Mouse (Mus musculus) gastrocnemius, adult 2 months (tissue): ENCODE measurements at regions not wholly inside any gene's neighbourhood (a gene's known extent, or its start where the extent isn't known, plus 50 kb on each side); places are given as distances from the start of the nearest gene placed in this dataset.

Source experiments
- DNase-seq: peaks from one replicate; pipeline ENCODE4 v3.0.0; 2022
- H3K27ac ChIP-seq: fragments of 200-600 bp; 2 replicates; pipeline ENCODE4 v1.8.1; 2022; ENCODE audit warnings: mild to moderate bottlenecking
- H3K4me3 ChIP-seq: fragments of 200-600 bp; 2 replicates; pipeline ENCODE4 v1.8.1; 2022; ENCODE audit warnings: mild to moderate bottlenecking, moderate library complexity
- CTCF ChIP-seq: fragments of 200-600 bp; IDR thresholded peaks from 2 replicates; pipeline ENCODE4 v1.8.1; 2022; ENCODE audit warnings: antibody characterized with exemption, mild to moderate bottlenecking, moderate library complexity
- intact Hi-C: fragments of 180-260 bp; cut with DNase I; formaldehyde crosslinking; loops from one replicate; pipeline ENCODE4 v1.15.1; 2025

DNA sequence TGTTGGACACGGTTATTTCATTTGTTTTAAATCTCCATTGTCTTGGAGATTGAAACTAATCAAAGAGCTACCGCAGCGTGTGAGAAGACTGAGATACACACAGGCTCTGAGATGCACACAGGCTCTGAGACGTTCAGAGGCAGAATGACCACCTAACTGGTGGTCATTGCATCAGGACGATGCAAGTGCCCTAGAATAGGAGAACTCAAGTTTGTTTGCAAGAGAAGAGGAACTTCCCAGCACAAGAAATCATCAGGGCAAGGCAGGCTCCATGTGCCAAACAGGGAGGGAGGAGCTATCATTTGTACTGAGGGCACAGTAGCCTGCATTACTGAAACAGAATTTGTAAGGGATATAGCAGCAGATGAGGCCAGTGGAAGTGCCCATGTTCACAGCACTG is 190.7 kb upstream of the Lpp start:
- TF ChIP-seq CTCF = no peak
- Histone ChIP-seq H3K27ac (no peak overlapping the region), H3K4me3 (no peak overlapping the region)
- no peak for DNase-seq
- intact Hi-C loops = no loop called here

DNA sequence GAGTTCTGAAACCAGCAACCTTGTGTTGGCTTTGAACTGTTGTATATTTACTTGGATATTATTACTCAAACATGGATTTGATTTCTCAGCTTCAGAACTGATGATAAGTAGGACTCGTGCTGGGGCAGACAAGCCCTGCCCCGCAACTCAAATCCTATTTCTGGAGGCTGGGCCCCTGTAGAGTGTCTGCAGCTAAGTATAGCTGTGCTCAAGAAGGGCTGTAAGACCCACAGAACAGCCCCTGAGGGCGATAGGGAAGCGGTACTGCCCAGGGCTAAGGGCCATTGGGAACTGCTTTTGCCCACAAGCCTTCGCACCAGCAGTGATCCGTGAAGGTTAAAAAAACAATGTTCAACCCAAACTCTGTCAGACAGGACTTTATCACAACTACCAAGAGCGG is 191.9 kb upstream of the Lpp start:
- TF ChIP-seq CTCF = no peak
- intact Hi-C loops = no loop called here
- Histone ChIP-seq H3K27ac (peak overlapping the region; percentile 46; the same call in 1 of the 2 replicates), H3K4me3 (no peak overlapping the region)
- DNase-seq = no peak

DNA sequence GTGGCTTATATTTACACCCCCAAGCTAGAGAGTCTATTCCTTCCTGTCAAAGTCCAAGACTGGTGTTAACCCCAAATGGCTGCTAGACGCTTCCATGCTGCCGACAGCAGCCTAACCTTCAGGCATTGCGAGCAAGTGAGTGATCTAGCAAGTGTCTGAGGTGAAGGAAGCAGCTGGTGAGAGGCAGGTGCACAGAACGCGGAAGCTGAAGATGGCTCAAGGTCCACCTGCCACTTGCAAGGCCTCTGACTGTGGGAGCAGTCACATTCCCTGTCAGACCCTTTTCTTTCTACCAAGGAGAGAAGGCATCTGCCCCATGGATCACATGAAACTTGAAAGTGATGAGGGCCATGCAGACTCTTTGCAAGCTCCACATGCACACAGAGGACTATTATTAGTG is 193.1 kb upstream of the Lpp start:
- no peak for DNase-seq
- no peak overlapping the region for H3K27ac ChIP-seq
- intact Hi-C loops = no loop called here
- no peak for TF ChIP-seq CTCF
- H3K4me3 ChIP-seq = no peak overlapping the region

DNA sequence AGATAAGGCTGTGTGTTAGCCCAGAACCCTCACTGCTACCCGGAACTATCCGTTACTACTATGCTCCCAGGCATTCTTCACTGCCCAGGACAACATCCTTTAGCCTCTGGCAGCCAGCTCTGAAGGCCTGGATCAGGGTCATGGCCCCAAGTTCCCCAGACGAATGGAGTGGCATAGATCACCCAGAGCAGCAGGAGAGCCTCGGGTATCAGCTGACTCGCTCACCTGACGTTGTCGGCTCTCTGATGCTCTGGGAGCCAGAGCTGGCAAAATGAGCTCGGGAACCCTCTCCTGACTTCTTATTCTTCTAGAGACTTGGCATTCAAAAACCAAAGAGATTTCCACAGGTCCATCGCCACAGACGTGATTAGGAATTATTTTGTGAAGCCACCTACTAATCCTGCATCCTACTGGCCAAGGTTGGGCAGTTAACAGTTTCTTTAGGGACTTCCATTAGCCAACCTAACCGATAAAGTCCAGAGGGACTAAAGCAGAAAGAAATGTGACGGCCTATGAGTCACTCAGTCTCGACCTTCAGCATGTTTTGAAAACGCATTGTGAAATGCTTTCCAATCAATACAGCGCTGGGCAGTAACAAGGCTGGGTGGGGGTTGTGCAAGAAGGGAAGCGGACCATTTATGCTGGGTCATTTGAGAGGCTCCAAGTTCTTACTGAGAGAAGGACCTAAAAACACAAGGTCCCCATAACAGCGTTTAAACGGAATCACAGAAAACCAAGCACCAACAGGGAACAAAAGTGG is 193.7 kb upstream of the Lpp start:
- no peak for TF ChIP-seq CTCF
- no peak for DNase-seq
- Histone ChIP-seq H3K4me3 (no peak overlapping the region), H3K27ac (peak overlapping the region; percentile 35)
- intact Hi-C loops = loop anchor here (10.0 kb wide), 1 partner anchor 865 kb away; no protein-coding TSS in a partner anchor

DNA sequence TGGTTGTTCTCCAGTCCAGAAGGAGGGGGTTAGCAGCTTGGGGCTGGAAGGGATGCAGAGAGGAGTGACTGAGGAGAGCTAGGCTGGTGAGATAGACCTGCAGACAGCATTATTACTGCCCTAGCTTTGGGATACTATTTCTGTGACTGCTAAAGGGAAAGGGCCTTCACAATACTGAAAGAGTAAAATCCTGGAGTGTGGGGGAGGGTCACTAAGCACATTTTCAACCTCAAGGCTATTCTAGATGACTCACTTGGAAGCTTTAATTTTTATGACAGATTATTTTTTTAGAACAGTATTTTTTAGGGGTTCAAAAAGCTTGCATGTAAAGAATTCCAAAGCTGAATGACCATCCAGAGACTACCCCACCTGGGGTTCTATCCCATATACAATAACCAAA is 195.0 kb upstream of the Lpp start:
- Histone ChIP-seq H3K27ac (peak overlapping the region; percentile 35), H3K4me3 (no peak overlapping the region)
- no peak for DNase-seq
- intact Hi-C loops = loop anchor here (10.0 kb wide), 1 partner anchor 867 kb away; no protein-coding TSS in a partner anchor
- TF ChIP-seq CTCF = no peak

DNA sequence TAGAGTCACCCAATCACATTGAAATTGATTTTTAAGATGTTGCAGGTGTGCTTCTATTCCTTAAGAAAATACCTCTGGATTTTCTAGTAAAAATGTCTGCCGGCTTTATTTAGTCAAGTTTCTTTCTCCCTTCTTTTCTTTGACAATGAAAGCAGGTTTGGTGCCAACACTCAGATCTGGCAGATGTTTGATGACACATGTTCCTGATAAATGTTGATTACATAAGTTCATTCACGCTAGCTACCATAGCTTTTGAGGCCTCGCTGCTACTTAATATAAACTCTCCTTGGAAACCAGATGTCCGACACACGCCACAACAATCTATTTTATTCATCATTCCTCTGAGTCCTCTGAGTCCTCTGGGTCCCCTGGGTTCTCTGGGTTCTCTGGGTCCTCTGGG is 195.7 kb upstream of the Lpp start:
- peak overlapping the region; percentile 35 for H3K27ac ChIP-seq
- no peak for TF ChIP-seq CTCF
- no peak overlapping the region for H3K4me3 ChIP-seq
- no peak for DNase-seq
- intact Hi-C loops = loop anchor here (10.0 kb wide), 1 partner anchor 867 kb away; no protein-coding TSS in a partner anchor

DNA sequence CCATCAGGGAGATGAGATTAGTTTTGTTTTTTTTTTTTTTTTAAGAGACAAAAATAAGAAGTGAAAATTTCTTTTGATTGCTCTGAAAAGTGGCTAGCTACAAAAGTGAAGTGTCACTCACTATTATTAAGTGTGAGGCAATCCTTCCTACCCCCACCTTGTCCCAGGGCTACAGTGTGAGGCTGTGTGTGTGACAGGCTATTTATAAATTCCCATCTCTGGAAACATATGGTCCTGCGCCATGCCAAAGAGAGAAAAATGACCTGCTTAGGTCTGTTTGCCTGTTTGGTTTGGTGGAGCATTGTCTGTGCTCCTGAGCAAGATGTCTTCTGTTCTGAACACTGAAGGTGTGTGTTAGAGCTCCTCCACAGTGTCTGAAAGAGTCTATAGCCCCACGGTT is 199.4 kb upstream of the Lpp start:
- TF ChIP-seq CTCF = no peak
- H3K4me3 ChIP-seq = peak overlapping the region; percentile 47
- intact Hi-C loops = loop anchor here (2.0 to 10.0 kb wide), 4 partner anchors 37 to 871 kb away; no protein-coding TSS in a partner anchor
- DNase-seq = peak; percentile 43
- peak overlapping the region; percentile 94 for H3K27ac ChIP-seq

DNA sequence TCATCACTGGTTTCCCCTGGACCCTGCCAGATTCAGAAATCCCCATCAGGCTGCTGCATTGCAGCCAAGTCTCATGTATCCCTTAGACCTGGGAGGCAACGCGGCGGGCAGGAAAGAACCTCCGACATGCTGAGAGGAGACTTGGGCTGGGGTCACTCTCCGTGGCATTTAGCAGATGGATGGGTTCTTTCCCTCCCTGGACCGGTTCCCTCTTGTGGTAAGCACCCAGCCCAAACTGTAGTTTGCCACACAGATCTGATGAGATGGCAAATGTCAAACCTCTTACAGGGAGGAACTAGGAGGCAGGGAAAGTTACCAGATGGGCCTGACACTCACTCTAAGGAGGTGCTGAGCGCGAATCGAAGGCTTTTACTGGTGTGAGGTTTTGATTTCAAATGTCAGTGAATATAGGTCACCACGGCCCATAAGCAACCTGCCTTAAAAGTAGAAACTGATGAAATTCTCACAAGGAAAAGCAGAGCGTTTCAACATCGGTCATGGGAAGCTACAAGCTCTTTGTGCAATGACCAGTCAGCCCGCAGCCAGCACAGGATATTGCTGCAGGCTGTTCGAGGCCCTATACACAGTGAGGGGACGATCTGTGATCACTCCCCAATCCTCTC is 199.9 kb upstream of the Lpp start:
- H3K4me3 ChIP-seq = peak overlapping the region; percentile 47
- H3K27ac ChIP-seq = peak overlapping the region; percentile 94
- peak; percentile 20; the same call in 1 of the 2 replicates for TF ChIP-seq CTCF
- intact Hi-C loops = loop anchor here (5.0 to 10.0 kb wide), 3 partner anchors 36 to 871 kb away; no protein-coding TSS in a partner anchor
- peak; percentile 78 for DNase-seq

DNA sequence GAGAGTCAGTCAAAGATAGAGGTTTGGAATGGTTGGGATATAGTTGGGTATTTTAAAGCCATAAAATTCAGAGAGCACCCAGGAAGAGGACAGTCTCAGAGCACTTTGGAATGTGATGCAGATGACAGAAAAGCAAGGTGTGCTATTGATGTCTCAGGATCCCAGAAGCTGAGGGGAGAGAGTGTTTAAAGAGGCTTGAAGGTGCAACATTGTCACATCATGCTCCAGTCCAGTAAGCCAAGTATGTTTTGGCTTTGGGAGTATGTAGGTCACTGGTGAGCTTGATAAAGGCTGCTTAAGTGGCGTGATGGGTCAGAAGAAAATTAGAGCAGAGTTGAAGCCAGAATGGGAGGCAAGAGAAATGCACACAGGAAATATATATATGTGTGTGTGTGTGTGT is 201.3 kb upstream of the Lpp start:
- intact Hi-C loops = loop anchor here (5.0 to 10.0 kb wide), 3 partner anchors 35 to 873 kb away; no protein-coding TSS in a partner anchor
- no peak for DNase-seq
- TF ChIP-seq CTCF = no peak
- no peak overlapping the region for H3K4me3 ChIP-seq
- peak overlapping the region; percentile 80 for H3K27ac ChIP-seq

DNA sequence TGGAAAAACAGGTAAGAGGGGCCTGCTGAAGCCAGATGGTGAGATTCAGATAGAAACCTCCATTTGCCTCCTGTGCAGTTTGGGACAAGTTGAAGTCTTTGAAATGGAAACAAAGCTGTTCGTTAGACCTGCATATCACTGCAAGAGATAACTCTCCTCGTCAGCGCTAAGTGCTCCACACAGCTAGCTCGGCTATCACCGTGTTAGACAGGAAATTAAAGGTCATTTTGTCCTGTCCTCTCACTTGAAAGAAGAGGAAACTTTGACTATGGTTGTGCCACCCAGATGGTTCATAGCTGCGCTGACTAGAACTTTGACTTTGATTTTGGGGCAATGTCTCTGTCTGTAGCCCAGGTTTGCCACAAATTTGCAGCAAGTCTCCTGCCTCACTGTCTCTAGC is 198.5 kb upstream of the Bcl6 start:
- Histone ChIP-seq H3K27ac (peak overlapping the region; percentile 20; the same call in 1 of the 2 replicates), H3K4me3 (no peak overlapping the region)
- DNase-seq = no peak
- TF ChIP-seq CTCF = no peak
- intact Hi-C loops = loop anchor here (5.0 kb wide), 1 partner anchor 110 kb away; no protein-coding TSS in a partner anchor

DNA sequence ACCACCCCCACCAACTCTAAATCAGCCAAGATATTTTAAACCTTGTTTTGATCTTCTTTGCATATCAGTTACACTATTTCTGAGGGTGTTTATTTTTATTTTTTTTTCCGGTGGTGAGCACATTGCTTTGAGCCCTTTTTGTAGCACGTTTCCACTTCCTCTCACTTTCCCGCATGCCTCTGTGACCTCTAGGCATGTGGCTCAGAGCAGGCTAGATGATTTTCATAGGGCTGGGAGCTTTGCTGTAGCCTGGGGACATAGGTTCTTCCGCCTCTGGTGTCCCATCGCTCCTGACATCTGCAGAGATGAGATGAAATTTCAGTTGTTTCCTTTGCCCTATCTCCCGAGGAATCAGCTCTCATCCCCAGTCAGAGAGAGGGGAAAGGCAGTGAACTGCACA is 197.3 kb upstream of the Bcl6 start:
- H3K4me3 ChIP-seq = no peak overlapping the region
- TF ChIP-seq CTCF = no peak
- intact Hi-C loops = loop anchor here (5.0 kb wide), 1 partner anchor 109 kb away; no protein-coding TSS in a partner anchor
- peak overlapping the region; percentile 82 for H3K27ac ChIP-seq
- no peak for DNase-seq

DNA sequence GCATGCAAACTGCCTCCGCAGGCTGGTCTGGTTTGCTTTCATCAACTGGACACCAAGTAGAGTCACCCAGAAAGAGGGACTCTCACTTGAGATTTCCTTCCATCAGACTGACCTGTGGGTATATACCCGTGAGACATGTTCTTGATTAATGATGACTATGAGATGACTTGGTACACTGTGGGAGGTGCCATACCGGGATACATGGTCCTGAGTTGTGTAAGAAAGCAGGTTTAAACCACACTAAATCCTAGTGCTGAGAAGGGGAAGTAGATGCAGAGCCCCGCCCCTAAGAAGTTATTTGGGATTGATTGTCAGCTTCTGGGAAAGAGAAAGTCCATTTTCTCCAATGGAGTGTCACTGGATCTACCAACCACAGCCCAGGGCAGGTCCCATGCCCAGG is 196.2 kb upstream of the Bcl6 start:
- Histone ChIP-seq H3K4me3 (no peak overlapping the region), H3K27ac (peak overlapping the region; percentile 59)
- DNase-seq = no peak
- no peak for TF ChIP-seq CTCF
- intact Hi-C loops = loop anchor here (5.0 kb wide), 1 partner anchor 108 kb away; no protein-coding TSS in a partner anchor

DNA sequence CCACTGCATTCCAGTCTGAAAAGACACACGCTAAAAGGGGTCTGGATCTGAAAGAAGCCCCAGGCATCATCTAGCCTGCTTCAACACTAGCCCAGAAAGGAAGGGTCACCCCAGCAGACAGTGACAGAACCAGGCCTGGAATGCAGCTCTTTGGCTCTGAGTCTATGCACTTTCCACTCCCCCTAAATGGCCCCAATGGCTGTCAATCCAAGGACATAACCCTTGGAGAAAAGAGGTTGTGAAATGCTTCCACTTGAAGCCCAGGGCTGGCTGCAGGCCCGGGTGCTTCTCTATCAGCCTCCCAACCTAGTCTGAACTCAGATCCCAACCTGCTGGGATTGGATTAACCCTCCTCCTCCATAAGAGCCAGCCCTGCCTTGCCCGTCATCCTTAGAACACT is 194.6 kb upstream of the Bcl6 start:
- no peak for TF ChIP-seq CTCF
- intact Hi-C loops = no loop called here
- H3K4me3 ChIP-seq = no peak overlapping the region; the same call in 1 of the 2 replicates
- DNase-seq = peak; percentile 81
- peak overlapping the region; percentile 83 for H3K27ac ChIP-seq
